Mouse (Mus musculus) forebrain, postnatal 0 days (tissue): ENCODE measurements around the gene C2cd4b. TPM values are rescaled to one million over a fixed set of nuclear protein-coding genes. Genes with fewer than 3 reads are reported as not detected.

Experiments used
- ATAC-seq: fragments of 200-750 bp; cut with Nextera tagmentation; 2 replicates; pipeline ENCODE4 v1.8.0; 2017; ENCODE audit warnings: mild to moderate bottlenecking, moderate library complexity
- DNase-seq: peaks from one replicate; pipeline ENCODE4 v3.0.0-alpha.2; 2015
- H3K27ac ChIP-seq: fragments of 300-500 bp; sonication (generic); 2 replicates; pipeline ENCODE4 v1.5.1; 2014; ENCODE audit warnings: low read depth, mild to moderate bottlenecking, antibody characterized with exemption, low read length, moderate library complexity, mixed read lengths
- H3K27me3 ChIP-seq: fragments of 300-500 bp; sonication (generic); 2 replicates; pipeline ENCODE4 v1.6.1; 2014; ENCODE audit warnings: mild to moderate bottlenecking, low read length, mixed read lengths; ENCODE audit not compliant: insufficient read depth
- H3K36me3 ChIP-seq: fragments of 300-500 bp; sonication (generic); 2 replicates; pipeline ENCODE4 v1.6.1; 2014; ENCODE audit warnings: mild to moderate bottlenecking, moderate library complexity; ENCODE audit not compliant: insufficient read depth
- H3K4me1 ChIP-seq: fragments of 300-500 bp; sonication (generic); 2 replicates; pipeline ENCODE4 v1.6.1; 2014; ENCODE audit warnings: antibody characterized with exemption; ENCODE audit not compliant: insufficient read depth
- H3K4me2 ChIP-seq: fragments of 300-500 bp; sonication (generic); 2 replicates; pipeline ENCODE4 v1.6.1; 2014; ENCODE audit warnings: low read depth, mild to moderate bottlenecking, moderate library complexity
- H3K4me3 ChIP-seq: fragments of 300-500 bp; sonication (generic); 2 replicates; pipeline ENCODE4 v1.5.1; 2014; ENCODE audit warnings: low read depth, low read length, mixed read lengths
- H3K9ac ChIP-seq: fragments of 300-500 bp; sonication (generic); 2 replicates; pipeline ENCODE4 v1.6.1; 2014; ENCODE audit warnings: mild to moderate bottlenecking
- H3K9me3 ChIP-seq: fragments of 300-500 bp; sonication (generic); 2 replicates; pipeline ENCODE4 v1.6.1; 2016; ENCODE audit warnings: low read length
- CTCF ChIP-seq: sonication (generic); IDR thresholded peaks from 2 replicates; pipeline ENCODE4 v1.5.1; 2016; ENCODE audit warnings: antibody characterized with exemption, control low read depth, low read depth
- WGBS: fragments of 180-500 bp; shearing (Covaris S2); extraction: QIAGEN DNeasy Blood & Tissue Kit; methylation state at CpG from one replicate; pipeline ENCODE4 v1.1.7; 2014; 5-methylcytosine and 5-hydroxymethylcytosine counted together
- polyA plus RNA-seq: library from polyadenylated mRNA; unstranded; fragments of >200 nt; fragmentation: Nextera tagmentation; extraction: Ambion mirVana; gene quantifications from 2 replicates; pipeline ENCODE4 v1.2.1, GENCODE M21; 2015
- total RNA-seq: library from RNA; depleted of rRNA; stranded (reverse); fragments of >200 nt; gene quantifications from 2 replicates; pipeline ENCODE4 v1.2.3, GENCODE M21; 2014

C2cd4b gene
- total and polyA plus RNA-seq, 2 experiments from 2014 or later, result 1.00 to 2.4 TPM

DNA sequence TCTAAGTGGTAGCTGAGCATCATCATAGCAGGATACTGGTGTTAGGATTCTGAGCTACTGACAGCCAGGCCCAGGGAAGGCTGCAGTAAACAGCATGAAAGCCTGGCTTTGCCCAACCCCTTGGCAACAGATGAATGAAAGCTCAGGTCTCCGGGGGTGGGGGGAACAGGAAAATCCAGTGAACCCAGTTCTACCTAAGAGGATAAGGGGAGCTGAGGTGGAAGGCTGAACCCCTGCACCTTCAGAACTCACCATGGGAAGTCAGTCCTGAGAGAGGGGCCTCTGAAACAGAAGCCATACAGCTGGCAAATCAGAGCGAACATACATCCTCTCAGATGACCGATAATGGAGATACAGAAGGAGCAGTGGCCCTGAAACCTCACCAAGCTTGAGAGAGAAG is 34.0 kb upstream of the C2cd4b start:
- no peaks in the 10 kb centered on the region for H3K36me3 ChIP-seq
- ATAC-seq (no peak), DNase-seq (no peak)
- H3K27me3 ChIP-seq, result no peaks in the 10 kb centered on the region
- WGBS, result 75% methylated on average over 3 of the region's 3 CpGs
- H3K27ac ChIP-seq, result no peak overlapping the region
- no peak overlapping the region for H3K9ac ChIP-seq
- no peak overlapping the region for H3K4me2 ChIP-seq
- no peaks in the 10 kb centered on the region for H3K4me1 ChIP-seq
- H3K4me3 ChIP-seq, result no peak overlapping the region
- H3K9me3 ChIP-seq, result no peaks in the 10 kb centered on the region
- TF ChIP-seq CTCF, result no peak

DNA sequence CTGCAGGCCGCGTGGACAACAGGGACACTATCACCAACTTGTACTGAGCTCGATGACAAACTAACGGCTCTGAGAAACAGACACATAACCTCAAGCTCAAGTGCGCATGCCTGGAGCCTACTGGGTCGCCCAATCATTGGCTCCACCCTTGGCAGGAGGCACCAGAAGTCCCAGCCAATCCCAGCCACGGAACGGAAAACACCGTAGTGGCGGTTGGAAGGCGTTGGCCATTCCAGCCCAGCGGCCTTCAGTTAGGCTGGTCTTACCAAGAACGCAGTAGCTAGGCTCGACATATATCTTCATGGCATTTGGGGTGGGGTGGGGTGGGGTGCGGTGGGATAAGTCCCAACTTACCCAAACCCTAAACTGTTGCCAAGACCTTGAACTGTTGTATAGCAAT is 25.5 kb upstream of the C2cd4b start:
- H3K9ac ChIP-seq, result no peak overlapping the region
- ATAC-seq (no peak), DNase-seq (no peak)
- no peaks in the 10 kb centered on the region for H3K4me1 ChIP-seq
- H3K9me3 ChIP-seq, result no peaks in the 10 kb centered on the region
- no peaks in the 10 kb centered on the region for H3K27me3 ChIP-seq
- no peak for TF ChIP-seq CTCF
- no peak overlapping the region for H3K4me2 ChIP-seq
- WGBS, result 97% methylated on average over 15 of the region's 15 CpGs
- no peak overlapping the region for H3K27ac ChIP-seq
- H3K4me3 ChIP-seq, result no peak overlapping the region
- H3K36me3 ChIP-seq, result no peaks in the 10 kb centered on the region

DNA sequence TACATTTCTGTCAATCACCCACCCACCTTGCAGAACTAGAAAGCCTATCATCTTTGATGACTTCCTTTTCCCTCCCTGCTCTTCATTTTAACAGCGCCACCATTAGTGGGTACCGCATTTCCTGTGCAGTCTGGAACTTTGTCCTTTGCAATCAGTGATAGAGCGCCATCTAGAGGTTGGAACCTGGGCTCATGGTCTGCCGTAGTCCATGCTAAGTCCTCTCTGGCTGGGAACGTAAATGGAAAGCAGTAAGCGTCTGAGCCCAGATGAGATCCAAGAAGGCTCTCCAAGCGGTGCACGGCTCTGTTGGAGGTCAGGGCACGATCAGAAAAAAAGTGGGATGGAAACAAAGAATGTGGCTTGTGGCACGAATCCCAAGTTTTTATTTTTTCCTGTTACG is 23.8 kb upstream of the C2cd4b start:
- no peak overlapping the region for H3K27ac ChIP-seq
- no peak overlapping the region for H3K4me2 ChIP-seq
- WGBS, result 55% methylated on average over 11 of the region's 11 CpGs
- no peaks in the 10 kb centered on the region for H3K4me1 ChIP-seq
- H3K9me3 ChIP-seq, result no peaks in the 10 kb centered on the region
- peak; percentile 44 for TF ChIP-seq CTCF
- ATAC-seq (no peak), DNase-seq (peak; percentile 13)
- H3K9ac ChIP-seq, result no peak overlapping the region
- H3K4me3 ChIP-seq, result no peak overlapping the region
- H3K27me3 ChIP-seq, result no peaks in the 10 kb centered on the region
- no peaks in the 10 kb centered on the region for H3K36me3 ChIP-seq

DNA sequence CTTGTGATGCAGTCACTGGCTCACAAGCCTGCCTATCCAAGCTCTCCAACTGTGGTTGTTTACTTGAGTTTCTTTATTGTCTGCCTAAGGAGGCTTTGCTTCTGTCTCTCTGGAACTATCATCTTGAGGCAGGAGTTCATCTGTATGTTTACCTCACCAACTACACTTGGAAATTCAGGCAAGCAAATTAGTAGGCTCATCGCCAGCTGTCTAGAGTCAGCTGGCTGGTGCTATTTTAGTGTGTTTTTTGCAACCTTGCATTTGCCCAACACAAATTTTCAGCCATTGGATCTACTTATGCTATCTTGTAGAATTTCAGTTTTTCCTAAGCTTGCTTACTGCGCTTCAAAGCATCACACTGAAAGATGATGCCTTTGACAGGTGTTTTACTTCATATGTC is 18.0 kb upstream of the C2cd4b start:
- H3K4me2 ChIP-seq, result no peak overlapping the region
- WGBS, result 87% methylated on average over 2 of the region's 2 CpGs
- H3K27ac ChIP-seq, result no peak overlapping the region
- H3K9me3 ChIP-seq, result no peaks in the 10 kb centered on the region
- H3K4me3 ChIP-seq, result no peak overlapping the region
- H3K4me1 ChIP-seq, result no peaks in the 10 kb centered on the region
- DNase-seq (peak; percentile 10), ATAC-seq (no peak)
- H3K9ac ChIP-seq, result no peak overlapping the region
- no peak for TF ChIP-seq CTCF
- no peaks in the 10 kb centered on the region for H3K36me3 ChIP-seq
- no peaks in the 10 kb centered on the region for H3K27me3 ChIP-seq

DNA sequence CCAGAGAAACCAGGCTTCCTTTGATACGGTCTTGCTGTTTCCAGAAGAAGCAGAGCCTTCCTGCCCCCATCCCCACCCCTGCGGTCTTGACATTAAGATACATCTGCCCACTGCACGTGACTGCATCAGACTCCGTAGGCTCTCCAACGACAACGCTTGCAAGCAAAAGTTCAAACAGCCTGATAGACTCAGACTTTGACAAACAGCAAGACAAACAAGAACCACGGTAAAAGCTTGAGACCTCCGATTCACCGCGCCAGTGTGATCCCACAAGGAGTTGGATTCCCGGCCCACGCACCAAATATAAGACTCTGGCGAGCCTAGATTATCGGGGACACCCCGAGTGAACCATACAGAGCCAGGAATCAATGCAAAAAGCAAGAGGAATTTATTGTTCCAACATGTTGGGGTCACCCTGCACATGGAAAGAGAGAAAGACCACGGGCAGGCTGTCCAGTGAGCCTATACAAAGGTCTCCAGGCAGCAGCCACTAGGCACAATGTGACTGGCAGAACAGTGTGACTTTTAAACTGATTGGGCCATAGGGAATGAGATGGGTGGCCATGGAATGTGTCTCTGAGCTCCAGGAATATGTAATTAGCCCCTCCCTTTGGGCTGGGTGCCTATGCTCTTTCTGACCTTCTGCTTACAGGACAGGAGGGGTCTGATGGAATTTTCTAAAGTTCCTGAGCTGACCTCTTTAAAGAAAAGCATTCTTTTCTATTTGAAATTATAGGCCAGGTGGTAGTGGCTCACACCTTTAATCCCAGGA is 5.6 kb upstream of the C2cd4b start:
- DNase-seq (no peak), ATAC-seq (no peak)
- Histone ChIP-seq H3K36me3 (no peaks in the 10 kb centered on the region), H3K9me3 (no peaks in the 10 kb centered on the region), H3K4me3 (no peak overlapping the region), H3K27ac (no peak overlapping the region), H3K27me3 (no peaks in the 10 kb centered on the region; the same call in 1 of the 2 replicates), H3K9ac (no peak overlapping the region), H3K4me2 (no peak overlapping the region), H3K4me1 (no peaks in the 10 kb centered on the region)
- 92% methylated on average over 16 of the region's 16 CpGs for WGBS
- TF ChIP-seq CTCF, result no peak

DNA sequence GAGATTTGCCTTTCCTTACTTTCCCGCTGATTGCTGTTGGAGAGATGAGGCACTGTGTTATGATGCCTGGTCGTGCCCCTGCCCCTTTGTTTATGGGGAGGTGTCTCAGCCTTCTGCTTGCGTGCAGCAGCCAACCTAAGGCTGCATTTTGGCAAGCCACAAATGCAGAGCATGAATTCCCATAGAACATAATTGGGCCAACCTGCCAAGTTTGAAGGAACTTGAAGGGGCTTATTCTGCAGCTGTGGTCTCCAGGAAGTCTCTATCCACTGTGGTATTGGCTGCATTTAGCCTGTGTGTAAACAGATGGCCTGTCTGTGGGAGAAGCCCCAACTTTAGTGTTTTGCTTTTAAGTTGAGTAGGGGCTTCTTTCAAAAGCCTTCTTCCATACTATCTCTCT is 4.5 kb upstream of the C2cd4b start:
- no peaks in the 10 kb centered on the region for H3K9me3 ChIP-seq
- no peaks in the 10 kb centered on the region for H3K36me3 ChIP-seq
- no peak overlapping the region for H3K4me3 ChIP-seq
- peaks cover 5% of the 10 kb centered on the region for H3K27me3 ChIP-seq
- no peak overlapping the region for H3K4me2 ChIP-seq
- no peak for ATAC-seq
- TF ChIP-seq CTCF, result no peak
- DNase-seq, result no peak
- no peak overlapping the region for H3K27ac ChIP-seq
- H3K9ac ChIP-seq, result no peak overlapping the region
- no peaks in the 10 kb centered on the region for H3K4me1 ChIP-seq
- WGBS, result 30% methylated on average over 3 of the region's 3 CpGs

DNA sequence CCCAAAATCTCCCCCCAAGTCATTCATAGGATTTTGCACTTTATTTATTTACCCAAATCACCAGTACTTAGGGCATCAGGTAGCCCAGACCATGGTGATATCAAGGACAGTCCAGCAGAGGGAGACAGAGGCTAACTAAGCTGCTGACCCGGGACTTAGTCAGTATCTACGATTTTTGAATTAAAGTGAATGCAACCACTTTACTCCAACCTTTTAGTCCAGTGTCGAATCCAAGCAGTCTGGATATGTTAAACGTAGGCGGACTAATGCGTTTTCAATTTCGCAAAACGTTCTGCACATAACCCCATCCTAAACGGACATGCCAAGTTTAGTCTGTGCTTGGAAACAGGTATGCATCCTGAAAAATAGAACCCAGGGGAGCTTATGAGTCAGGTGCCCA is 551 bp upstream of the C2cd4b start:
- Histone ChIP-seq H3K9ac (no peak overlapping the region), H3K27me3 (peaks cover 5% of the 10 kb centered on the region), H3K36me3 (no peaks in the 10 kb centered on the region), H3K27ac (no peak overlapping the region), H3K4me1 (no peaks in the 10 kb centered on the region), H3K4me2 (peak overlapping the region; percentile 83), H3K4me3 (no peak overlapping the region), H3K9me3 (no peaks in the 10 kb centered on the region)
- ATAC-seq (0 out of 2 replicates have a peak, but pooled peaks have one; percentile 27), DNase-seq (peak; percentile 76)
- peak; percentile 89 for TF ChIP-seq CTCF
- WGBS, result 7% methylated on average over 9 of the region's 9 CpGs
